Mouse (Mus musculus) kidney, postnatal 0 days (tissue): ENCODE data around the gene Rarg. TPM values are rescaled to one million over a fixed set of nuclear protein-coding genes. Genes with fewer than 3 reads are reported as not detected.

Experiments used
- ATAC-seq: fragments of 200-750 bp; cut with Nextera tagmentation; replicated peaks from 2 replicates; pipeline ENCODE4 v1.8.0; 2017; ENCODE audit warnings: low read depth, moderate number of reproducible peaks, moderate TSS enrichment, moderate library complexity; ENCODE audit not compliant: low FRiP score
- DNase-seq: peaks from one replicate; pipeline ENCODE4 v3.0.0-alpha.2; 2016; ENCODE audit warnings: low spot score
- H3K27ac ChIP-seq: fragments of 300-500 bp; sonication (generic); 2 replicates; pipeline ENCODE4 v1.5.1; 2014; ENCODE audit warnings: mild to moderate bottlenecking
- H3K27me3 ChIP-seq: fragments of 300-500 bp; sonication (generic); 2 replicates; pipeline ENCODE4 v1.6.1; 2014; ENCODE audit warnings: low read length, mixed read lengths; ENCODE audit not compliant: insufficient read depth
- H3K36me3 ChIP-seq: fragments of 300-500 bp; sonication (generic); 2 replicates; pipeline ENCODE4 v1.6.1; 2014; ENCODE audit warnings: low read length, mixed read lengths; ENCODE audit not compliant: insufficient read depth
- H3K4me1 ChIP-seq: fragments of 300-500 bp; sonication (generic); replicated peaks from 2 replicates; pipeline ENCODE4 v1.6.1; 2014; ENCODE audit warnings: antibody characterized with exemption, low read length, mixed read lengths; ENCODE audit not compliant: insufficient read depth
- H3K4me2 ChIP-seq: fragments of 300-500 bp; sonication (generic); 2 replicates; pipeline ENCODE4 v1.6.1; 2014; ENCODE audit warnings: mild to moderate bottlenecking, low read length, moderate library complexity, mixed read lengths
- H3K4me3 ChIP-seq: fragments of 300-500 bp; sonication (generic); replicated peaks from 2 replicates; pipeline ENCODE4 v1.5.1; 2014; ENCODE audit warnings: low read depth, low read length
- H3K9ac ChIP-seq: fragments of 300-500 bp; sonication (generic); 2 replicates; pipeline ENCODE4 v1.6.1; 2014; ENCODE audit warnings: low read depth, low read length
- H3K9me3 ChIP-seq: fragments of 300-500 bp; sonication (generic); replicated peaks from 2 replicates; pipeline ENCODE4 v1.6.1; 2016; ENCODE audit warnings: low read length, inconsistent platforms, mixed read lengths
- CTCF ChIP-seq: IDR thresholded peaks from 2 replicates; pipeline ENCODE4 v1.5.1; 2016; ENCODE audit warnings: antibody characterized with exemption, low read depth, mild to moderate bottlenecking, moderate library complexity
- WGBS: fragments of 180-500 bp; shearing (Covaris S2); extraction: QIAGEN DNeasy Blood & Tissue Kit; methylation state at CpG from one replicate; pipeline ENCODE4 v1.1.7; 2014; 5-methylcytosine and 5-hydroxymethylcytosine counted together
- polyA plus RNA-seq: library from polyadenylated mRNA; unstranded; fragments of >200 nt; fragmentation: Nextera tagmentation; extraction: Ambion mirVana; gene quantifications from 2 replicates; pipeline ENCODE4 v1.2.1, GENCODE M21; 2015

Rarg gene
- polyA plus RNA-seq, 1 experiment from 2014 or later = 23.2 TPM

DNA sequence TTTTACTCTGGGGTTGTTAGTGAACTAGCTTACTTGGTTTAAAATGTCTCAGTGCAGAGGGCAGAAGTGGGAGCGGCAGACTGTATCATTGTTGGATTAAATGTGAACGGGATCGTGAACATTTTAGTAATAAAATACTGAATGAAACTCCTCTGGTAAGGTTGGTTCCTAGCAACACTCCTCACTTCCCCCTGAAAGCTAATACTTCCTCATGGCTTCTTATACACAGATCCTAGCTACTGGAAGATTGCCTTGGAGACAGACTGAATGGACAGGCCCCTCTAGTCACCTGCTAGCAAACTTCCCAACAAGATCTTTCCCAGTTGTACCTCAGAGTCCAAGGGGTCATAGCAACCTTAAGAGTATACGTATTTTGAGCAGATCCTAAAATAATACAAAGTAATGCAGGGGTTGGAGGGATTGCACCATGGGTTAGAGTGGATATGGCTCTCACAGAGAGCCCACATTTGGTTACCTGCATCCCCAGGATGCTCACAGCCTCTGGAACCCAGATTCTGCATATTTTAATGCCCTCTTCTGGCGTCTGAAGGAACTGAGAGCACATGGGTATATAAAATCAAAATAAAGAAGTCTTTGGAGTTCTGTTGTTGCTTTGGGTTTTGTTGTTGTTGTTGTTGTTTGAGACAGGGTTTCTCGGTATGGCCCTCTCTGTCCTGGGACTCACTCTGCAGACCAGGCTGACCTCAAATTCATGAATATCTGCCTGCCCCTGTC lies 16.8 kb upstream of the Rarg start:
- peak; percentile 47; the same call in 1 of the 2 replicates for TF ChIP-seq CTCF
- Histone ChIP-seq H3K4me3 (no peak overlapping the region), H3K9me3 (no peaks in the 10 kb centered on the region), H3K27ac (no peak overlapping the region), H3K27me3 (no peaks in the 10 kb centered on the region), H3K4me2 (no peak overlapping the region), H3K4me1 (peaks cover 13% of the 10 kb centered on the region), H3K9ac (no peak overlapping the region), H3K36me3 (no peaks in the 10 kb centered on the region)
- ATAC-seq (no peak), DNase-seq (no peak)
- 64% methylated on average over 6 of the region's 6 CpGs for WGBS

DNA sequence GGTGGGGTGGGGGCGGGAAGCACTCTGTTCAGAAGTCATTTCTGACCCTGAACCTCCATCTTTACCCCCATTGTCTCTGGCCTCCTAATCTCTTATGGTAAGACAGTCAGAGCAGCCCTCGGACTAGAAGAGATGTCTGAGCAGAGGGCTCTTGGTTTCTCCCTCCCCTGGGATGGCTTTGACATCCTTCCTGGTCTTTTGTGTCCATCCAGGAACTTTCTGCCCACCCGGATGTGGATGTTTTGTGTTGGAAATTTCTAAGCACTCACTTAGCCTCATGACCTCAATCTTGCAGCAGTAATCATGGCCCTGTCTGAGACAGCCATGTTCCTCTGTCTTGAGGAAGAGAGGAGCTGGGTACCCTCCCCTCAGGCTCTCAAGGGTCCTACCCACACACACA lies 14.1 kb upstream of the Rarg start:
- TF ChIP-seq CTCF = no peak
- Histone ChIP-seq H3K36me3 (no peaks in the 10 kb centered on the region), H3K4me1 (peaks cover 13% of the 10 kb centered on the region), H3K4me3 (no peak overlapping the region), H3K9ac (no peak overlapping the region), H3K27ac (no peak overlapping the region), H3K4me2 (0 out of 2 replicates have a peak overlapping the region, but pooled peaks have one; percentile 49), H3K27me3 (no peaks in the 10 kb centered on the region), H3K9me3 (no peaks in the 10 kb centered on the region)
- 43% methylated on average over 3 of the region's 3 CpGs for WGBS
- DNase-seq (no peak), ATAC-seq (no peak)

DNA sequence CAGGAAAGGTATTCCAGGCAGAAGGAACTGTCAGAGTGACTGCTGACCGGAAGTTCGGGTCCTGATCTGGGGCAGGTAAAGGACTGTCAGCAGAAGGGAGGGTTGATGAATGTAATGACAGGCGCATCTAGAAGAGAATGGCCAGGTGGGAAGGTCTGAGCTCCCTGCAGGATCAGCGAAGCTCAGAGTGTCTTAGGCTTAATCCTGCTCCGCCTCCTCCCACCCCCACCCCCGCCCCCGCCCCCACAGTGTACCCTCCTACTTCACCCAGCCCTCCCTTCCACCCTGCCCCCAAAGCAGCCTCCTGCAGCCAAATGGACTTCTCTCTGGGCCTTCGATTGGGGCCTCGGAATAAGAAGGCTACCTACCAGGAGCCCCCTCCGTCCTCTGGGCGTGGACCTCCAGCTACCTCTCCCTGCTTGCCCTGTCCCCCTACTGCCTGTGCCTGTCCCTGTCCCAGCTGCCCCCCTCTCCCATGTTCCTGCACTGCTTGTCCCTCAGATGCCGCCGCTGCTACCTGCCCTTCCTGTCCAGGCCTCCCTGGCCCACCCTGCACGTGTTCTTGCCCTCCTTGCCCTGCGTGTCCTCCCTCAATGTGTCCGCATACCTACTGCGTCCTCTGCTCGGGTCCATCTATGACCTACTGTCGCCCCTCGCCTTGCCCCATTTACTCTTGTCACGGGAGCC lies 13.1 kb upstream of the Rarg start, which contains the start of gene Gm9918:
Gene Gm9918 (plus strand): TSS at position 290 of the 687 bp plus-strand sequence.
- ATAC-seq (peak; percentile 49), DNase-seq (no peak)
- Histone ChIP-seq H3K4me3 (peak within 1 kb of the TSS; percentile 17), H3K9ac (peak within 1 kb of the TSS; percentile 44; the same call in 1 of the 2 replicates), H3K4me1 (peaks cover 13% of the 10 kb centered on the region), H3K4me2 (peak within 1 kb of the TSS; percentile 49), H3K36me3 (no peaks in the 10 kb centered on the region), H3K9me3 (no peaks in the 10 kb centered on the region), H3K27me3 (no peaks in the 10 kb centered on the region), H3K27ac (no peak within 1 kb of the TSS)
- whole genome bisulfite sequencing = 8% methylated on average over 21 of the region's 21 CpGs
- TF ChIP-seq CTCF = no peak

DNA sequence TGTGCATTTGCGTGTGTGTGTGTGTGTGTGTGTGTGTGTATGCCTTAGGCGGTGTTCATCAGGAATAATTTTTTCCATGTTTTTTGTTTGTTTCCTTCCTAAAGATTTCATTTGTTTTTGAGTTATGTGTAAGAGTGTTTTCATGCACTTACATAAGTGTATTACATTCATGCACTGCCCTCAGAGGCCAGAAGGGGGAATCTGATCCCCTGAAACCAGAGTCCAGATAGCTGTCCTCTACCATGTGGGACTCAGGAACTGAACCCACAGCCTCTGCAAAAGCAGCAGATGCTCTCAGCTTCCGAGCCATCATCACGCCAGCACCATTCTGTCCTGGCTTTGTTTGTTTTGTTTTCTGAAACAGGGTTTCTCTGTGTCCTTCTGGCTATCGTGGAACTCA lies 8.2 kb upstream of the Rarg start:
- no peak for ATAC-seq
- TF ChIP-seq CTCF = peak; percentile 31; the same call in 1 of the 2 replicates
- 93% methylated on average over 5 of the region's 5 CpGs for WGBS

DNA sequence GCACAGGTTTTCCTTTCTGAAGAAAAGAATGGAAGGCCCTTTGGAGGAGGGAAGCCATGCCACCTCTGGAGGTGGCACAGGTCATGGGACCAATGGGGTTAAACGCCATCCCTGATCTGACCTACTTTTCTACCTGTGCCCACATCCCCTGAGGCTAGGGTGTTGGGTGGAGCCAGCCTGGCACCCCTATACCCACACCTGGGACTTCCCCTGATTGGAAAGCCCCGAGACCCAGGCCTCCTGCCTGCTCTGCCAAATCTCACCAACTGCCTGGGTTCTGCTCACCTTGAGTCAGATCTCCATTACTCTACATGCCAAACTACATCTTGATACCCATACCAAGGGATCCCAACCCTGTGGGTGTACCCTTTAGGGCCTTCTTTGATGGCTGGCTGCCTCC lies 5.7 kb upstream of the Rarg start:
- Histone ChIP-seq H3K27me3 (no peaks in the 10 kb centered on the region), H3K9me3 (no peaks in the 10 kb centered on the region), H3K9ac (no peak overlapping the region), H3K36me3 (no peaks in the 10 kb centered on the region), H3K27ac (no peak overlapping the region), H3K4me2 (no peak overlapping the region), H3K4me1 (peaks cover 6% of the 10 kb centered on the region; the same call in 1 of the 2 replicates), H3K4me3 (no peak overlapping the region)
- WGBS = 89% methylated on average over 2 of the region's 2 CpGs
- ATAC-seq (no peak), DNase-seq (no peak)
- no peak for TF ChIP-seq CTCF

More for the DNA sequence above, 8.2 kb upstream of the Rarg start:
- no peak for DNase-seq
- Histone ChIP-seq H3K4me3 (no peak overlapping the region), H3K27me3 (no peaks in the 10 kb centered on the region), H3K27ac (no peak overlapping the region), H3K9ac (no peak overlapping the region), H3K4me2 (no peak overlapping the region), H3K4me1 (peaks cover 8% of the 10 kb centered on the region), H3K36me3 (no peaks in the 10 kb centered on the region), H3K9me3 (no peaks in the 10 kb centered on the region)

DNA sequence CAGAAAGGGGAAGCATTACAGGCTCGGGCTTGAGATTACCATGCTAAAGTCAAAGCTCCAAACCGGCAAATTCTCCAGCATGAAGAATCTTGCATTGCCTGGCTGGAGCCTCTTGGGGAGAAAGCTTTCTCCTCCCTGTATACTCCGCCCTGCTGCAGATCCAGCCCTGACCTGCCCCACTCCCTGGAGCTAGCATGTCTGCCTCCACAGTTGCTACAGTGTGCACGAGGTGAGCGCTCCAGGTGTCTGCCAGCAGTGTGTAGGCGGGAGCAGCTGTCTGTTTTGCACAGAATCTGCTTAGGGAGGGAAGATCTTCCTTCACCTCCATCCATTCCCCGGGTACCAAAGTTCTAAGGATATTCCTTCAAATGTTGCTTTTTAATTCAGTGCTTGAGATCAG lies 5.3 kb upstream of the Rarg start:
- 35% methylated on average over 7 of the region's 7 CpGs for WGBS
- peaks cover 10% of the 10 kb centered on the region; the same call in 1 of the 2 replicates for H3K4me1 ChIP-seq
- H3K36me3 ChIP-seq = no peaks in the 10 kb centered on the region
- ATAC-seq (no peak), DNase-seq (no peak)
- no peaks in the 10 kb centered on the region for H3K27me3 ChIP-seq
- H3K4me3 ChIP-seq = no peak overlapping the region
- no peak overlapping the region for H3K4me2 ChIP-seq
- H3K27ac ChIP-seq = no peak overlapping the region
- no peaks in the 10 kb centered on the region for H3K9me3 ChIP-seq
- no peak for TF ChIP-seq CTCF
- H3K9ac ChIP-seq = no peak overlapping the region
